Mouse (Mus musculus) olfactory bulb, adult 2 months (tissue): Measurements from ENCODE around the gene Sash1. TPM values are rescaled to one million over a fixed set of nuclear protein-coding genes. Genes with fewer than 3 reads are reported as not detected.

Experiments used
- H3K27ac ChIP-seq: fragments of 200-500 bp; 2 replicates; pipeline ENCODE4 v1.5.1; 2012; ENCODE audit warnings: low read depth, low read length; ENCODE audit not compliant: insufficient read depth
- H3K4me1 ChIP-seq: fragments of 200-500 bp; 2 replicates; pipeline ENCODE4 v1.6.1; 2012; ENCODE audit warnings: low read length; ENCODE audit not compliant: control insufficient read depth, insufficient read depth
- H3K4me3 ChIP-seq: fragments of 200-500 bp; 2 replicates; pipeline ENCODE4 v1.5.1; 2012; ENCODE audit warnings: mild to moderate bottlenecking, low read depth, low read length, moderate library complexity; ENCODE audit not compliant: insufficient read depth
- CTCF ChIP-seq: fragments of 200-500 bp; IDR thresholded peaks from 2 replicates; pipeline ENCODE4 v1.5.1; 2012; ENCODE audit warnings: low read depth, mild to moderate bottlenecking, low read length, moderate library complexity; ENCODE audit not compliant: insufficient read depth
- POLR2A ChIP-seq: fragments of 200-500 bp; IDR thresholded peaks from 2 replicates; pipeline ENCODE4 v1.6.1; 2012; ENCODE audit warnings: mild to moderate bottlenecking, low read depth, low read length, moderate library complexity; ENCODE audit not compliant: insufficient read depth
- WGBS: fragments of 180-500 bp; shearing (Covaris S2); methylation state at CpG from one replicate; pipeline ENCODE4 v1.1.7; 2018; 5-methylcytosine and 5-hydroxymethylcytosine counted together
- polyA plus RNA-seq: library from polyadenylated mRNA; stranded (reverse); fragments of >200 nt; gene quantifications from 2 replicates; pipeline ENCODE4 v1.2.4, GENCODE M21; 2012; ENCODE audit warnings: low replicate concordance; ENCODE audit not compliant: missing spikeins, insufficient read depth, insufficient read length

Gene Sash1
- polyA plus RNA-seq, 1 experiment: not detected

- 9% methylated on average over 11 of the region's 11 CpGs for WGBS
- Histone ChIP-seq H3K4me3 (peak overlapping the region; percentile 51), H3K27ac (peak overlapping the region; percentile 53; the same call in 1 of the 2 replicates), H3K4me1 (peaks cover 7% of the 10 kb centered on the region)
- TF ChIP-seq POLR2A (no peak), CTCF (no peak)
These were observed 669 bp downstream of the Sash1 start for GRCm38 (mm10) chr10:8885201-8885600.

- TF ChIP-seq CTCF (no peak), POLR2A (no peak)
- WGBS: 65% methylated on average over 5 of the region's 5 CpGs
- no peak overlapping the region; the same call in 1 of the 2 replicates for H3K27ac ChIP-seq
- H3K4me3 ChIP-seq: no peak overlapping the region
- peaks cover 7% of the 10 kb centered on the region for H3K4me1 ChIP-seq
These were observed 1.3 kb downstream of the Sash1 start for GRCm38 (mm10) chr10:8884565-8884964.

- 37% methylated on average over 4 of the region's 4 CpGs for WGBS
- H3K4me3 ChIP-seq: no peak overlapping the region
- H3K4me1 ChIP-seq: peaks cover 7% of the 10 kb centered on the region
- no peak overlapping the region for H3K27ac ChIP-seq
- no peak for TF ChIP-seq CTCF
- no peak for TF ChIP-seq POLR2A
These were observed 2.2 kb downstream of the Sash1 start for GRCm38 (mm10) chr10:8883686-8884085.

GRCm38 (mm10) chr10:8881736-8882135 is 4.1 kb downstream of the Sash1 start:
- H3K4me3 ChIP-seq: no peak overlapping the region
- H3K4me1 ChIP-seq: peaks cover 7% of the 10 kb centered on the region
- TF ChIP-seq POLR2A (no peak), CTCF (no peak)
- WGBS: 60% methylated on average over 2 of the region's 2 CpGs
- no peak overlapping the region for H3K27ac ChIP-seq

GRCm38 (mm10) chr10:8880950-8881675 is 4.8 kb downstream of the Sash1 start:
- TF ChIP-seq POLR2A: no peak
- no peak for TF ChIP-seq CTCF
- peaks cover 7% of the 10 kb centered on the region for H3K4me1 ChIP-seq
- 73% methylated on average over 15 of the region's 15 CpGs for WGBS
- H3K27ac ChIP-seq: no peak overlapping the region
- no peak overlapping the region for H3K4me3 ChIP-seq

- TF ChIP-seq POLR2A: no peak
- no peak for TF ChIP-seq CTCF
- no peaks in the 10 kb centered on the region for H3K4me1 ChIP-seq
- 51% methylated on average over 9 of the region's 9 CpGs for WGBS
- no peak overlapping the region for H3K27ac ChIP-seq
- H3K4me3 ChIP-seq: no peak overlapping the region
These were observed 7.0 kb downstream of the Sash1 start for GRCm38 (mm10) chr10:8878824-8879223.

- WGBS: 87% methylated on average over 13 of the region's 13 CpGs
- Histone ChIP-seq H3K27ac (no peak overlapping the region), H3K4me1 (no peaks in the 10 kb centered on the region), H3K4me3 (no peak overlapping the region)
- TF ChIP-seq CTCF (no peak), POLR2A (no peak)
These were observed 7.5 kb downstream of the Sash1 start for GRCm38 (mm10) chr10:8878381-8878780.

GRCm38 (mm10) chr10:8873631-8874370 is 12.1 kb downstream of the Sash1 start:
- TF ChIP-seq CTCF: no peak
- TF ChIP-seq POLR2A: no peak
- Histone ChIP-seq H3K4me3 (no peak overlapping the region), H3K27ac (no peak overlapping the region), H3K4me1 (no peaks in the 10 kb centered on the region)
- WGBS: 44% methylated on average over 7 of the region's 7 CpGs

GRCm38 (mm10) chr10:8872788-8873187 is 13.1 kb downstream of the Sash1 start:
- Histone ChIP-seq H3K4me1 (no peaks in the 10 kb centered on the region), H3K4me3 (no peak overlapping the region), H3K27ac (no peak overlapping the region)
- TF ChIP-seq CTCF: no peak
- no peak for TF ChIP-seq POLR2A
- 92% methylated on average over 3 of the region's 3 CpGs for WGBS
